Mouse (Mus musculus): ENCODE results near the gene Sphk1.
A peak's percentile ranks its signal among the peaks of the same experiment; 100 is the strongest.

Gene Sphk1

DNA sequence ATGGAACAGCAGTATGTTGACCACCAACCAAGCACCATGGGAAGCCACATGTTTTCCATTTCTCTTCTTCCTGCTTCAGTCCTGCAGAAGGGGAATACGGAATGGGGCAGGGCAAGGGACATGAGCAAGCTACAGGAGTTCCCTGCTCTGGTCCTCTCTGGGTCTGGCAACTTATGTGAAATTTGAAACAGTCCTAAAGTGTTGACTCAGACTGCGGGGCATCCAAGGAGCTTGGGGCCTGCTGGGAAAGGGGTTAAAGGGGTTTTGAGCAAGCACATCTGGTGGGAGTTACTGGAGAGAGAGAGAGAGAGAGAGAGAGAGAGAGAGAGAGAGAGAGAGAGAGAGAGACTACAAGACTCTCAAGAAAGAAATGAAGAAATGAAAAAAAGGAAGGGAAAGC lies 22.0 kb upstream of the Sphk1 start:
- DNase-seq (ENCODE audit: low spot score in 2 of 2): no peak

DNA sequence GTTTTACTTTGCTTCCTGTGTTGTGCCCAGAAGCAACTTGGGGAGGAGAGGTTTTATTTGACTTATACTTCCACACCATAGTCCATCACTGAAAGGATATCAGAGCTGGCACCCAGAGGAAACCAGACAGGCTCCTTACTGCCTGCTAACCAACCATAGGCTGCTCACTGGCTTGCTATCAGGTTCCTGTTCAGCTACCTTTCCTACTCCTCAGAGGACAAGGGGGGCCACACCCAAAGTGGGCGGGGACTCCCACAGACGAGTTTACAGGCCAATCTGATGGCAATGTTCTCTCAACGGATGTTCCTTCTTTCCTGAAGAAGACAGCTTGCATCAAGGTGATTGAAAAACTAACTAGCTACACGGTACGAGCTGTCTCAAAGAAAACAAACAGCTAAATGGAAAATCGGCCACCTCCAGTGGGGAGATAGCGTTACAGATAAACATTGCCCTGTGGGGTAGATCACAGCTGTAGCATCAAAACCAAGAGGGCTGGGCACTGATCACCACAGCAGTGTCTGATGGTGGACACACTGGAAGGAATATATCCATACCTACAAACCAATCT lies 19.3 kb upstream of the Sphk1 start:
- no peak for DNase-seq (ENCODE audit: low spot score in 2 of 2)

DNA sequence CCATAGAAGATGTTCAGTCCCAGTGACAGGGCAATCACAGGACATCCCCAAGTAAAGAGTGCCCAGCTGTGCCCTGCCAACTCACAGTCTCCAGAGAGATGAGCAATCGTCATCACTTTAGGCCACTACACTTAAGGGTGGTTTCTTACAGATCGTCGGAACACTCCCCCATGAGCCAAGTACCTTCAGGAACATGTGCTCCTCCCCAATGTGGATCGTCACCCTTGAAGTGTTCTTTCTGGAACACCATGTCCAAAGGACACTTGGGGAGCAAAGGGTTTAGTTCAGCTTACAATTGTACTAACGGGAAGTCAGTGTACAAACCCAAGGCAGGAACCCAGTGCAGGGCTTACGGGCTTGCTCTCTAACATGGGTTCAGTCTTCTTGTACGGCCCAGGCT lies 18.6 kb upstream of the Sphk1 start:
- DNase-seq (ENCODE audit: low spot score in 2 of 2): no peak

DNA sequence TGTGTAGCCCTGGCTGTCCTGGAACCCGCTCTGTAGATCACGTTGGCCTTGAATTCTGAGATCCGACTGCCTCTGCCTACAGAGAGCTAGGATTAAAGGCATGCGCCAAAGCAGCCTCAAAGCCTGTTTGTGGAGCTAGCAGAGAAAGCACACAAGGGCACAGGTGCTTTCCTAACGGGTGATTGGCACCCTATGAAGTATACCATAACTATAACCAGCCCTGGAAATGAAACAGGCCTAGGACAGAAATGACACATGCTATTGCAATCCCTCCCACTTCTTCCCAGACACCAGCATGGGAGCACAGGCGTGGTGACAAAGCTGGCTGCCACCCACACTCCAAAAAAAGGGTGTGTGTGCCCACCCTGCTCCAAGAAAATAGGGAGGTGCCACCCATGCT lies 17.7 kb upstream of the Sphk1 start:
- no peak for DNase-seq (ENCODE audit: low spot score in 2 of 2)

DNA sequence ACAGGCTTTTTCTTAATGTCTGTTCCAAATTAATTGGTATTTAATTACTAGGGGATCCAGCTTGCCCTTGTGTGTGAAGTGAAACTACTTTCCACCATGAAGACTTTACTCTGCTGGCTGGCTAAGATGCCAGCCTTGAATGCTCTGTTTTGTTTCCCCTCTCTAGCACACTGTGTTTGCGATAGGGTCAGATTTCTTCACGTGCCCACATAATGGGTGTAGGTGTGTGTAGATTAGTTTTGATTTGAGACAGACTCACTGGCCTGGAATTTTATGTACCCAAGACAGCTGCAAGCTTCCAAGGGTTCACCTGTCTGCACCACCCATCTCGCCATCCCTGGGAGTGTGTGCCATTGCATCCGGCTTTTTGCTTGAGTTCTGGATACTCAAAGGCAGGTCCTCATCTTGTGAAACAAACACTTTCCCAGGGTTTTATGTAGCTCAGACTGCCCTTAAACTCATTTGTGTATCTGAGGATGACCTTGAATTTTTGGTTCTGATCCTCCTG lies 17.1 kb upstream of the Sphk1 start:
- DNase-seq (ENCODE audit: low spot score in 2 of 2): no peak

DNA sequence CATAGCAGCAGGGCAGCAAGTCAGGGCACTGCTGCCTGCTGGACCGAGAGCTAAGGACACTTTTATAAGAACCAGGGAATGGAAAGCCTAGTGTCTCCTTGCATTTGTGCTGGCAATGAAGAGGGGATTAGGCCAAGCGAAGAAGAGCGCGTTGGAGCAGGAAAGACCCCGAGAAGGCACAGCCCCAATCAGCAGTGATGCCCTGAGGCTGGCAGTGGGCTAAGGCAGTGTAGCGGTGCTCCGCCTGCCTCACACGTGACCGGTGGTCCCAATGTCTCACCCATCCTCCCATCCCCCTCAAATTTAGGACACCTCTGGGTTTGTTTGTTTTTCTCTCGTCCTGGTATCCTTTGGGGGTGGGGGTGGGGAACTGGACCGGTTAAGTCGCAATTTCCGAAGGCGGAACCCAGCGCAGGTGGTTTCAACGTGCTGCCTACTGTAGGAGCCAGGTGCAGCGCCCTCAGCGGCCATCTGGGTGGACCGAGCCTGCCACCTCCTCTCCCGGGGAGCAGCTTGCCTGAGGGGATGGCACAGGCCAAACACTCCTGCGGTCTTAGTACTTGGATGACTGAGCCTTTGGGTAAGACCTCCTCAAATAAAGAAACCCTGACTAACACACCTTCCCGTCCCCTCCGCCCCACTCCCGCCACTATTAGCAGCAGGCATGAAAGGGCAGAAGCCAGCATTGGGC lies 15.2 kb upstream of the Sphk1 start:
- no peak for DNase-seq (ENCODE audit: low spot score in 2 of 2)

DNA sequence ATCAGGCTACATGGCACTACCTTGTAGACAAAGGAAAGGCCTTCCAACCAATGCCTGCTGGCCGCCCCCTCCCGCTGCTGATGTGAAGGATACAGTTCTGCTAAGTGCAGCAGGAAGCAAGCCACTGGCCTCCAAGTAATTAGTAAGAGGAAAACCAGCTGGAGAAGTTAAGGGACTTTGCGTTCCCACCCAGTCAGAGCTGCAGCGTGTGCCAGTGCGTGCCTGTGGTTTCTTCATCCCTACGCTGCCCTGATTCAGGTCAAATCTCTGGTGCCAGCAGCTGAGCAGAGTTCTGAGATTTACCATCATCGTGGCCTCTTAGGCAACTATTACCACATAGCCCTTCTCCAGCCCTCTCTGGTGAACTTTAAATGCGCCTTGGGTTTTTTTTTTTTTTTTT lies 12.2 kb upstream of the Sphk1 start:
- DNase-seq (ENCODE audit: low spot score in 2 of 2): no peak

DNA sequence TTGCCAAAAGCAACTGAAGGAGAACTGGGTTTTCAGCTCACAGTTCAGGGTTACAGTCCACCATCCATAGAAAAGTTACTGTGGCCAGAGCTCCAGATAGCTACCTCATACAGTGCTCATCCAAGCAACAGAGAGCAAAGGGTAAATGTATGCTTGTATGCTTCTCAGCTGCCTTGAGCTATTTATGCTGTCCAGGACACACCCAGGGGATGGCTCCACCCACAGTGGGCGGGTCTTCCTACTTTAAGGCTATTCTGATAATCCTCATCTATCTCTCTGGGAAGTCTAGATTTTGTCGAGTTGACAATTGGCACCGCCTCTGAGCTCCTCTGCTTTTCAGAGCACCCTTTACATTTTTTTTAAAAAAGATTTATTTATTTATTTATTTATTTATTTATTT lies 9.6 kb upstream of the Sphk1 start:
- DNase-seq (ENCODE audit: low spot score in 2 of 2): no peak

DNA sequence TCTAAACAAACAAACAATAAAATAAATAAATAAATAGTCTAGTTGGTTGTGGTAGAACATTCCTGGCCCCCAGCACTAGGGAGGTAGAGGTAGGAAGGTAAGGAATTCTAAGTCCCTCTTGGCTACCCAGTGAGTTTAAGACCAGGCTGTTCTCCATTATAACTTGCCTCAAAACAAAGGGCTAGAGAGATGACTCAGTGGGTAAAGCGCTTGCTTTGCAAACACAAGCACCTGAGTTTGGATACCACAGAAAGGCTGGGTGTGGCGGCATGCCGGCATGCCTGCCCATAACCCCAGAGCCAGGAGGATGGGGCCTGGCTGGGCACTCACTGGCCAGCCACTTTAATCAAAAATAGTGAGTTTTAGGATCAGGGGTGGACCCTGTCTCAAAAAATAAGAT lies 8.7 kb upstream of the Sphk1 start:
- DNase-seq (ENCODE audit: low spot score in 2 of 2): no peak

DNA sequence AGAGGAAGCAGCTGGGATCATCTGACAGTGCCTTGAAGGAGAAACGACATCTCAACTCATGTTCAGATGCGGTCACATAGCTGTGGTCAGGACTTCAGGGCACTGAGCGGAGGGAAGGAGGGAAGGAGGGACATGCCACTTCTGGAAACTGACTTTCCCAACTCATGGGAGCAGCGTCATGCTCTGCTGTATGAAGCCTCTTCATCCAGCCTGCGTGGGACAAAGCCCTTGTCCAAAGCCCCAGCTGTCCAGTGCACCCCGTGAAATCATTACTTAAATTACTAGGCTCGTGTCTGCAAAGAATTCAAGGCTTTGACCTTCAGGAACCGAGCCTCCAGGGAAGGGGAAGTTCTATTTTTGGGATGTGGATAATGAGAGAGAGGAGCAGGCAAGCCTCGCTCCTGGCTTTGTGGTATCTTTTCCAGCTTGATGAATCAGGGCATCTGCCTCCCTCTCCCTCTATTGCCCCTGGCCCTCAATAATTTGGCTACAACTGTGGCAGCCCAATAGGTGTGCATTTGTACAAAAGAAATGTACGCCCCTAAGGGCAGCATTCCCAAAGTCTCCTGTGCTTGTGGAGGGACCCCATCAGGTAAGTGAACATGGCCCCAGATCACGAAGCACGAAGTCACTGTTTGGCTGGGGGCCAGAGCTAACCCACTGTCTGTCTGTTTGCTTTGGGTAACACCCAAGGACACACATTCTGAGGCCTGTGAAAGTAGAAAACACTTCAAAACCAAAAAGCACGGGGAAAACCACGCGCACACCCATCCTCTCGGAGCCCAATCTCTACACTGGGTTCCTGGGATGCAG lies 7.6 kb upstream of the Sphk1 start:
- no peak for DNase-seq (ENCODE audit: low spot score in 2 of 2)

DNA sequence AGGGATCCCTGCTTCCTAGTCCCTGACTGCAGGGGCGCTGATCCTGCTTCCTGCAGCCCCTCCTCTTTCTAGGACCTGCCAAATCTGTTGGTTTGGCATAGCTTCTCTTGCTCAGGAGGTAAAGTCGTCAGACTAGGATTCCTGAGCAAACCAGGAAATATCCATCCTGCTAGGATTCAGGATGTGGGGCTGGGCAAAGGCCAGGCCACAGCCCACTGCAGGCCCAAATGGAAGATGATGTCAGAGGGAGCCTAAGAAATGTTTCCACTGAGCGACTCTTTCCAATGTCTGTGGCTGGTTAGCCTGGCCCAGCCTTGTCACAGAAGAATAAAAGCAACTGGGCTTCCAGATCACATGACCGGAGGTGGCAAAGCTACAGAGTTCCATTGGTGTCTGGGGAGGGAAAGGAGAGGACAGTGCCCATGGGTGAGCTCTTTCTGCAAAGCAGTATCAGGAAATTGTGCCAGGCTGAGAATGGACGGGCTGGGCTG lies 7.0 kb upstream of the Sphk1 start:
- DNase-seq (ENCODE audit: low spot score in 2 of 2): no peak

DNA sequence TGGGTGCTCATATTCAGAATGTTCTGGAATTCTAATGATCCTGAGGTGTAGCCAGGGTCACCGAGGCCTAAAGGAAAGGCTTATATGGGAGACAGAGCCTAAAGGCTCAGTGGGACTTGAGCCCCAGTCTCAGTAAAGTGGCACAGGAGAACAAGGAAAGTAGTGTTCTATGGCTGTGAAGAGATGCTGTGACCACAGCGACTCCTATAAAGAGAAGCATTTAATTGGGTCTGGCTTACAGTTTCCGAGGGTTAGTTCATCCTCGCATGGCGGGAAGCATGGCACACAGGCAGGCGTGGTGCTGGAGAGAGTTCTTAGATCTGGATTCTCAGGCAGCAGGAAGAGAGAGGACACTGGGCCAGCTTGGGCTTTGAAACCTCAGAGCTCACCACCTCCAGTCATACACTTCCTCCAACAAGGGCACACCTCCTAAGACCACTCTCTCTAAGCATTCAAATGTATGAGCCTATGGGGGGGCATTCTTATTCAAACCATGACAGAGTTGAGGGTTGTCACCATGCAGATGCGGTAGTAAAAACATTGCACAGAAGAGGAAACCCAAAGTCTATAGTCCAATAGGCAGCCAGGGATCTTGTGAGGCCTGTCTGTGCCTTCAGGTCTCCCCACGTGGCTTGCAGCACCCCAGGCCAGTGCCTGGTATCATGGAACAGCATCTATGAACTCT lies 1.9 kb upstream of the Sphk1 start:
- DNase-seq (ENCODE audit: low spot score in 2 of 2): no peak

DNA sequence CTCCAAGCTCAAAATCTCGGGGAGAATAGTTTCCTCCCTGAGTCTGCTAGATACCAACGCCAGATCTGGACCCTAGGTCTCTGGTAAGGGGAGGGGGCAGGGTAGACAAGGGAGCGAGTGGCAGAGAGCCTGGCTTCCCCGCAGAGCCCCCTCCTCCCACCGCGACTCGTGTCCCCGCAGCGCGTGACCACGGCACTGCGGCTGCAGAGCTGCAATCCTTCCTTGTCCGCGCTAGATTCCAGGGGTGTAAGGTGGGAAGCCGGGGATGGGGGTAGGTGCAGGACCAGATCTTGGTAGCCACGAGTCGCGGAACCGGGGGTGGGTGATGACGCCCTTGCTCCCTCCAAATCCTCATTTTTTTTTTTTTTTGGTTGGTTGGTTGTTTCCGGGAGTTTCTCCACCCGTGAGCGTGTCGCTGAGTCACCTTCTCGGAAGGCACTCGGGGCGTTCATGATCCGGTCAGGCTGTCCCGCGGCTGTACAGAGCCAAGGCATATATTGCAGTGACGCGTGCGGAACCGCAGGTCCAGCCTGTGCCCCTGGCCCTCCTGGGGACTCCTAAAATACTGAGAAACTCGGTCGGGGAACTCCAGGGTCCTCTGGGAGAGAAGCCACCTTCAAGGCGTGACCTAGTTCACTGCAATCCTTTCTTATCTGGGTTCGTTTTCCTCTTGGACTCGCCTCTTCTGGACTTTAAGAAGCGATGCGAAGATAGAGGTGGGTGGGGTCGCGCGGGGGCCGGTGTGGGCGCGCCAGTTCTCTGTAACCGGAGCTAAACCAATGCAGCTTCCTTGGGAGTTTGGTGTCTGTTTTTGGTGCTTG lies 856 bp downstream of the Sphk1 start:
- DNase-seq (ENCODE audit: low spot score in 2 of 2): peak; percentile 39 to 52

DNA sequence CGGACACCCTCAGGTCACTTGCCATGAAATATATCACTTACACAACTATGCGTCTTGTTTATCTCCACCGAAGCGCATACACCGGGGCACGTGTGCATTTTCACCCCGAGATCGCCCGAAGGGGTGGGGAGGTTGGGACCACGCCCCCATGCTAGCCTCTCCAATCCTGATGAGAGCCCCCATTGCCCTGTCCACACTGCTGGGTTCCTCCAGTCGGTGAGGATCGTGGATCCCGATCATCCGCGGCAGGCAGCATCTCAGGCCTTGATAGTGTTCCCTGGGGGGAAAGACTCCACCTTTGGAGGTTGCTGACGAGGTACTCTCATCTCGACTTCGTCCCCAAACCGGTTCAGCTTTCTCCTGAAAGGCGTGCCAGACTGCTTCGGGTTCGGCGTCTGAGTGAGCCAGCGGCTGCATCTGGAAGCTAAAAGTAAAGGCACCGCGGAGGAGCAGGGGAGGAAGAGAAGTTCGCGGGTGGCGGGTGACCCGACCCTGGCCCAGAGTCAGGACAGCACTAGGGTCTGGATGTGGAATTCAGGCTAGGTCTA lies 1.6 kb downstream of the Sphk1 start:
- peak; percentile 53 to 60 for DNase-seq (ENCODE audit: low spot score in 2 of 2)

DNA sequence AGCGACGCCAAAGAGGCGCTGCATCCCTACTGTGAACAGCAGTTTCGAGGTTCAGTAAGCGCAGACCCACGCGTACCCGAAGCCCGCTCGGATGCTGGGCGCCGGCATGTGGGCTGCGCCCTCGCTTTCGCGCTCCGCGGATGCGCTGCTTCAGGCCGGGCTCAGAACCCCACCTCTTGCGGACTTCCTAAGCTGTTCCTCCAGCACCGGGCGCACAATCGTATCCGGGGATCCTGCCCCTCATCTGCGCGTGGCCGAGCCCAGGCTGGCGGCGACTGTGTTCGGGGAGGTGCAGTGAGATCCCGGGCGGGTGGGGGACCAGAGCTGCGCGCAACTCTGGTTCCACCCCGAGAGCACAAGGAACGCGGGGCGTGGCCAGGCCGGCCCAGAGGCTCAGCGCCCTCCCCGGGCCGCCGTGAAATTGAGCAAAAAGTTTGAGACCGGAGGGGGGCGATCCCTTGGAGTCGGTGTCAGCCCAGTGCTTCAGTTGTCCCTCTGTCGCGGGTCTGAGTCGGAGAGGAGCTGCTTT lies 2.1 kb downstream of the Sphk1 start:
- peak in 1 of 2 experiments; percentile 83 for DNase-seq (ENCODE audit: low spot score in 2 of 2)

DNA sequence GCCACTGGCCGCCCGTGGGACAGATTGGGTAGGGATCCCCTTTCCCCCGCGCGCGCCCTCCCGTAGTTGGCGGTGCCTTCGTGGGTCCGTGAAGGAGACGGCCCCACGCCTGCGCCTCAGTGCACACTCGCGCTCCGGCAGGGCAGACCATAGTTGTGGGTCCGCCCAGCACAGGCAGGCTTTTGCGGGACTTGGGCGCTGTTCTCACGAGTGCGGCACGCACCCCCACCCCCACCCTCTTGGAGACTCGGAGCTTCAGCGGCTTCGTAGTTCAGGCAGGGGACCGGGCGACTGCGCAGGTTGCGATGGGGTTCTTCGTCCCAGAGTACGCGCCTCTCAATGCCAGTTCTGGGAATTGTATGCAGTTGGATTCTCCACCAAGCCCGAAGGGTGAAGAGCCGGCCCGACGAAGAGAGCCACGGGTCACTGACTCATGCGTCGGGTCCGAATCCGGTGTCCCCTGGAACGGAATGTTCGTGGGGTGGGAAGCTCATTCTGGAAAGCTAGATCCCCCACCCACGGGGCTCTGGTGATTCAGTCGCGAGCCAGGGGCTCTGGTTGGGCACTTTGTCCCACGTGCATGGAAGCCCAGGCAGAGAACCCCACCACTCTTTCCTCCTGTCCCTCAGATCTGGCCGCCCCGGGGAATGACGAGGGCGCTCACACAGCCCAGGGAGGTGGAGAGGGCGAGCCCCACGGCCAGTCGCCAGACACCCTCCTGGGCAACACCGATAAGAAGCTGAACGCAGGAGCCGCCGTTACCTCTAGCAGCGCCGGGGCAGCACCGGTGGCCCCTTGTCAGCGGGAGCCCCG lies 2.8 kb downstream of the Sphk1 start:
- peak in 1 of 2 experiments; percentile 78 for DNase-seq (ENCODE audit: low spot score in 2 of 2)

DNA sequence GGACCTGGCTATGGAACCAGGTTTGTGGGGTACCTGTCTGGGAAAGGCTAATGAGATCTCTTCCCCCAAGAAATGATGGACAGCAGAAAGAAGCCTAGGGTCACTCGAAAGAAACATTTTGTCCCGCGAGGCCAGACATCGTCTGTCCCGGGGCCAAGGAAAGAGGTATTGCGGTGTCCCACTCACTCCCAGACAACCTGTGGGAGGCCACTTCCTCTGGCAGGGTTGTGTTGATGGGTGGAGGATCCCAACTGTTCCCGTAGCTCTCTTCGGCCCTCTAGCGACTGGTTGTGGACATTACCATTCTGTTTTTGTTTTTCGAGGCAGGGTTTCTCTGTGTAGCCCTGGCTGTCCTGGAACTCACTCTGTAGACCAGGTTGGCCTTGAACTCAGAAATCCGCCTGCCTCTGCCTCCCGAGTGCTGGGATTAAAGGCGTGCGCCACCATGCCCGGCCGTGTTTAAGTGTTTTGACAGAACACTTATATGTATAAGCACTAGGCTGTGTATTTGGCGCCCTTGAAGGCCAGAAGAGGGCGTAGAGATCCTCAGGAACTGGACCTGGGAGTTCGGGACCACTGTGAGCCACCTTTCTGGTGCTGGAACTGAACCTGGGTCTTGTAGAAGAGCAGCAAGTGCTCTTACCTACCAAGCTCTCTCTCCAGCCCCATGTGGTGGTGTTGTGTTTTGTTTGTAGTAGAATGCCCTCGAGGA lies 3.6 kb downstream of the Sphk1 start:
- peak; percentile 56 for DNase-seq (ENCODE audit: low spot score in 2 of 2)

DNA sequence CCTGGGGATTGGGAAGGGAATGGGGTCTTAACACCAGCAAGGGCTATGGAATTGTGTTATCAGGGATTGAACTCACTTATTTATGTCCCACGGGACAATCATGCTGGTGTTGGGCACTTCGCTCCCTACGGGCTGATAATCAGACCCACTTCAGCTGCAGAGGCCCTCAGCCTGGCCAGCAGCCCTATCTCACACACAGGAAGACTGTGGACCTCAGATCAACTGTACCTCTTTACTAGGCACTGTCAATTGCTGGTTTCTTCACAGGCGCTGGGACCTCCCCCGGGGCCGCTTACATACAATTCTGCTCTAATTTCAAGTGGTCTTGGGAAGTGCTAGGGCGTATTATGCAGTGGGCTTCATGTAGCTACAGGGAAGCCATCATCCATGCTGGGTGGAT lies 6.0 kb downstream of the Sphk1 start:
- no peak for DNase-seq (ENCODE audit: low spot score in 2 of 2)

DNA sequence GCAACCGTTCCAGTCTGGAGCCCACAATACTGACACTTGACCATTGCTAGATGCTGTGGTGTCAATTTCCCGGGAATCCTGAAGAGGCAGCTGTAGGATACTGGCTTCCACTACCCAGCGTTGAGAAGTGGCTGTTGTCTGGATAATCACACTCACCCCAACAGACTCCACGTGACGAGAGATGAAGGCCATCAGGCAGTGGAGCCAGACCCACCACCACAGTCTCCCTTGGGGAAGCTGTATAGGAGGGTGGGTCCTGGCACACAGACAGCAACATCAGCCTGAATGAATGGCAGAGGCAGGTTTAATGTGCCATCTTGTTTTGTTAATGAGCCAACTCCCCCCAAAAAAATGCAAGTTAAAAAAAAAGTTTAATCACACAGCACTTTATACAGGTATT lies 6.7 kb downstream of the Sphk1 start:
- DNase-seq (ENCODE audit: low spot score in 2 of 2): no peak
